Mouse (Mus musculus) ovary, adult 18-20 months (tissue): ENCODE results near the gene 1700084M14Rik.
"Not testable (repeated sequence)": the region's sequence is repeated elsewhere in the genome, so short reads cannot be mapped to it uniquely, and the experiment has no call there.

Source experiments
- DNase-seq: peaks from one replicate; pipeline ENCODE4 v3.0.0; 2022; ENCODE audit warnings: low spot score, mixed read lengths

1700084M14Rik gene

GRCm38 (mm10) chrX:91575811-91576210, at the start of gene 1700084M14Rik:
TSS of gene 1700084M14Rik (minus strand) at chrX:91575911.
- not testable (repeated sequence) for DNase-seq
